Mouse (Mus musculus) forebrain, embryonic 12.5 days (tissue): ENCODE measurements at regions not wholly inside any gene's neighbourhood (a gene's known extent, or its start where the extent isn't known, plus 50 kb on each side); places are given as distances from the start of the nearest gene placed in this dataset.

Experiments used
- ATAC-seq: fragments of 200-750 bp; cut with Nextera tagmentation; 2 replicates; pipeline ENCODE4 v1.8.0; 2017; ENCODE audit warnings: moderate TSS enrichment; ENCODE audit not compliant: low FRiP score
- H3K27ac ChIP-seq: fragments of 300-500 bp; sonication (generic); 2 replicates; pipeline ENCODE4 v1.5.1; 2016; ENCODE audit warnings: mild to moderate bottlenecking
- H3K27me3 ChIP-seq: fragments of 300-500 bp; sonication (generic); 2 replicates; pipeline ENCODE4 v1.6.1; 2016; ENCODE audit warnings: mild to moderate bottlenecking
- H3K36me3 ChIP-seq: fragments of 300-500 bp; sonication (generic); replicated peaks from 2 replicates; pipeline ENCODE4 v1.6.1; 2016; ENCODE audit warnings: mild to moderate bottlenecking
- H3K4me1 ChIP-seq: fragments of 300-500 bp; sonication (generic); 2 replicates; pipeline ENCODE4 v1.6.1; 2016
- H3K4me2 ChIP-seq: fragments of 300-500 bp; sonication (generic); 2 replicates; pipeline ENCODE4 v1.6.1; 2016; ENCODE audit warnings: mild to moderate bottlenecking, moderate library complexity
- H3K4me3 ChIP-seq: fragments of 300-500 bp; sonication (generic); replicated peaks from 2 replicates; pipeline ENCODE4 v1.5.1; 2016; ENCODE audit warnings: mild to moderate bottlenecking
- H3K9ac ChIP-seq: fragments of 300-500 bp; sonication (generic); 2 replicates; pipeline ENCODE4 v1.6.1; 2016; ENCODE audit warnings: mild to moderate bottlenecking
- H3K9me3 ChIP-seq: fragments of 300-500 bp; sonication (generic); 2 replicates; pipeline ENCODE4 v1.6.1; 2016
- WGBS: fragments of 180-500 bp; shearing (Covaris S2); methylation state at CpG from one replicate; pipeline ENCODE4 v1.1.7; 2016; 5-methylcytosine and 5-hydroxymethylcytosine counted together

- 33% methylated on average over 2 of the region's 2 CpGs for WGBS
- peak; percentile 43; the same call in 1 of the 2 replicates for ATAC-seq
- H3K36me3 ChIP-seq: no peaks in the 10 kb centered on the region
- H3K9me3 ChIP-seq: no peaks in the 10 kb centered on the region
- H3K4me2 ChIP-seq: no peak overlapping the region
- peak overlapping the region; percentile 36; the same call in 1 of the 2 replicates for H3K27ac ChIP-seq
- H3K9ac ChIP-seq: no peak overlapping the region
- no peak overlapping the region for H3K4me3 ChIP-seq
- H3K4me1 ChIP-seq: peaks cover 27% of the 10 kb centered on the region
- peaks cover 31% of the 10 kb centered on the region for H3K27me3 ChIP-seq
These were observed 247.2 kb downstream of the Insig2 start for GRCm38 (mm10) chr1:121085101-121085727.

GRCm38 (mm10) chr1:121087124-121087887 lies 245.1 kb downstream of the Insig2 start:
- H3K4me3 ChIP-seq: no peak overlapping the region
- peak; percentile 62; the same call in 1 of the 2 replicates for ATAC-seq
- WGBS: 8% methylated on average over 7 of the region's 7 CpGs
- peaks cover 25% of the 10 kb centered on the region for H3K4me1 ChIP-seq
- H3K27me3 ChIP-seq: peaks cover 38% of the 10 kb centered on the region
- H3K9ac ChIP-seq: no peak overlapping the region
- no peak overlapping the region for H3K27ac ChIP-seq
- H3K9me3 ChIP-seq: no peaks in the 10 kb centered on the region
- H3K36me3 ChIP-seq: no peaks in the 10 kb centered on the region
- H3K4me2 ChIP-seq: 0 out of 2 replicates have a peak overlapping the region, but pooled peaks have one; percentile 0

GRCm38 (mm10) chr1:121090628-121091027 lies 241.8 kb downstream of the Insig2 start:
- WGBS: 87% methylated on average over 4 of the region's 4 CpGs
- ATAC-seq: no peak
- H3K27me3 ChIP-seq: peaks cover 49% of the 10 kb centered on the region

GRCm38 (mm10) chr1:121092870-121093269 lies 239.5 kb downstream of the Insig2 start:
- 73% methylated on average over 5 of the region's 5 CpGs for WGBS
- H3K4me3 ChIP-seq: no peak overlapping the region
- H3K27me3 ChIP-seq: peaks cover 71% of the 10 kb centered on the region
- no peak overlapping the region for H3K27ac ChIP-seq
- H3K4me1 ChIP-seq: peaks cover 17% of the 10 kb centered on the region
- H3K9me3 ChIP-seq: no peaks in the 10 kb centered on the region
- H3K4me2 ChIP-seq: no peak overlapping the region
- ATAC-seq: no peak
- H3K36me3 ChIP-seq: no peaks in the 10 kb centered on the region
- no peak overlapping the region for H3K9ac ChIP-seq

More at GRCm38 (mm10) chr1:121090628-121091027, 241.8 kb downstream of the Insig2 start:
- Histone ChIP-seq H3K9me3 (no peaks in the 10 kb centered on the region), H3K27ac (no peak overlapping the region), H3K4me3 (no peak overlapping the region), H3K9ac (no peak overlapping the region), H3K36me3 (no peaks in the 10 kb centered on the region), H3K4me2 (no peak overlapping the region), H3K4me1 (peaks cover 13% of the 10 kb centered on the region)

GRCm38 (mm10) chr1:121096551-121097550 lies 235.5 kb downstream of the Insig2 start:
- Histone ChIP-seq H3K4me3 (peak overlapping the region; percentile 24), H3K27me3 (peaks cover 86% of the 10 kb centered on the region), H3K9ac (no peak overlapping the region), H3K4me2 (peak overlapping the region; percentile 46), H3K36me3 (no peaks in the 10 kb centered on the region), H3K9me3 (no peaks in the 10 kb centered on the region), H3K4me1 (peaks cover 18% of the 10 kb centered on the region), H3K27ac (no peak overlapping the region)
- 2% methylated on average over 28 of the region's 28 CpGs for WGBS
- peak; percentile 70 for ATAC-seq

- 42% methylated on average over 4 of the region's 4 CpGs for WGBS
- Histone ChIP-seq H3K4me1 (peaks cover 6% of the 10 kb centered on the region), H3K4me3 (no peak overlapping the region), H3K27ac (no peak overlapping the region), H3K9ac (no peak overlapping the region), H3K27me3 (peaks cover 21% of the 10 kb centered on the region; the same call in 1 of the 2 replicates), H3K36me3 (no peaks in the 10 kb centered on the region), H3K9me3 (no peaks in the 10 kb centered on the region), H3K4me2 (no peak overlapping the region)
- no peak for ATAC-seq
These were observed 220.5 kb downstream of the Insig2 start for GRCm38 (mm10) chr1:121111776-121112344.

DNA sequence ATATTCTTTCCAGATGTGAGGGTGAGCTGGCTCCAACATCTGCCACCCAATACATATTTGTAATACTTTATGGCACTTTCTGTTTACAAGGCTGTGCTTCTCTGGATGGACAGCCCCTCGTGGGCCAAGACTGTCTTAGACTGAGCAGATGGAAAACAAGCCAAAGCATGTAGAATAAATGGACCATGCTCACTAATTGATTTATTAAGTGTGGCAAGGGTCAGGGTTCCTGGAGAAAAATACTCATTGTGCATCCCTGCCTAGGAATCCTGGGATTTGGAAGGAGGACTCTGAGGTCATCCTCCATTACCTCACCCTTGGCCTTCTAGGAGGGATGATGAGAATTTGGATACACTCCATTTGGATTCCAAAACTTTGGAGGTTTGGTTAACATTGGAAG lies 219.9 kb downstream of the Insig2 start:
- Histone ChIP-seq H3K4me3 (no peak overlapping the region), H3K4me2 (no peak overlapping the region), H3K27me3 (peaks cover 21% of the 10 kb centered on the region; the same call in 1 of the 2 replicates), H3K4me1 (peaks cover 6% of the 10 kb centered on the region), H3K9ac (no peak overlapping the region), H3K36me3 (no peaks in the 10 kb centered on the region), H3K27ac (no peak overlapping the region), H3K9me3 (no peaks in the 10 kb centered on the region)
- 65% methylated on average over 1 of the region's 1 CpGs for WGBS
- ATAC-seq: no peak

DNA sequence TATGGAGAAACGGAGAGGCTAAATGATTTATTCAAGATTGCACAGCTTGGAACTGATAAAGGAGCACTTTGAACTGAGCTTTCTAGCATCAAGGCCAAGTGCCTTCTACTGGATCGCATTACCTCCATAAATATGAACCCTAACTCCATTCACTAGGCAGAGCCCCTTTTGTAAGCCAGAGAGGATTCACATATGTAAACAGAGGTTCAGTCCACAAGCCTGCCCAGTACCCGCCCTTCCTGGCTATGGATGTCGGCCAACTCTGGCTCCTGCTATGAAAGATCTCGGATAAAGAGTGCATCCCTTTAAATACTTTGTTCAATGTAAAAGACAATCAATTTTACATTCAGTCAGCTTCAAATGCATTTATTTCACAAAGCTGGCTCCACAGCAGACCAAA lies 215.8 kb downstream of the Insig2 start:
- Histone ChIP-seq H3K4me1 (peaks cover 4% of the 10 kb centered on the region), H3K9me3 (no peaks in the 10 kb centered on the region), H3K4me3 (no peak overlapping the region), H3K27me3 (peaks cover 5% of the 10 kb centered on the region; the same call in 1 of the 2 replicates), H3K4me2 (no peak overlapping the region), H3K27ac (no peak overlapping the region), H3K36me3 (no peaks in the 10 kb centered on the region), H3K9ac (no peak overlapping the region)
- 74% methylated on average over 5 of the region's 5 CpGs for WGBS
- ATAC-seq: no peak

- Histone ChIP-seq H3K36me3 (no peaks in the 10 kb centered on the region), H3K27me3 (peaks cover 31% of the 10 kb centered on the region), H3K4me1 (peaks cover 5% of the 10 kb centered on the region; the same call in 1 of the 2 replicates), H3K4me3 (no peak overlapping the region), H3K27ac (no peak overlapping the region), H3K9ac (no peak overlapping the region), H3K9me3 (no peaks in the 10 kb centered on the region), H3K4me2 (no peak overlapping the region)
- ATAC-seq: no peak
These were observed 209.0 kb downstream of the Insig2 start for GRCm38 (mm10) chr1:121123436-121123835.

DNA sequence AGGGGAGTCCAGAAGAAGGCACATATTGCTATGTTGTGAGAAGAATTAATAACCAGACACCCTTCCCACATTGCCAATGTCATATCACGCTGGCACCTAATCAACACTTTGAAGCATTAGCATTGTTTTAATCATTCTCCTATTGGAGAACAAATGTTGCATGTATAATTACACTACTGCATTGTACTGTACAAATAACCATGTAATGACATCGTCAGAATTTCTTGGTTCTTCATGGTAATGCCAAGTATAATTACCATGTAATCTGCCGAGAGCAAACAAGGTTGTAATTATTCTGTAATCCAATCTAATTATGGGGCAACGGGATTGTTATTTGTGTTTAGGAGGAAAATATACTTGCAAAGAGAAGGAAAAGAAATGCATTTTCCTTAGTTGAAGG lies 196.1 kb downstream of the Insig2 start:
- Histone ChIP-seq H3K27ac (no peak overlapping the region), H3K9me3 (no peaks in the 10 kb centered on the region), H3K27me3 (peaks cover 13% of the 10 kb centered on the region), H3K36me3 (no peaks in the 10 kb centered on the region), H3K4me3 (no peak overlapping the region), H3K9ac (no peak overlapping the region), H3K4me2 (no peak overlapping the region), H3K4me1 (no peaks in the 10 kb centered on the region)
- ATAC-seq: no peak
- WGBS: 60% methylated on average over 4 of the region's 4 CpGs

DNA sequence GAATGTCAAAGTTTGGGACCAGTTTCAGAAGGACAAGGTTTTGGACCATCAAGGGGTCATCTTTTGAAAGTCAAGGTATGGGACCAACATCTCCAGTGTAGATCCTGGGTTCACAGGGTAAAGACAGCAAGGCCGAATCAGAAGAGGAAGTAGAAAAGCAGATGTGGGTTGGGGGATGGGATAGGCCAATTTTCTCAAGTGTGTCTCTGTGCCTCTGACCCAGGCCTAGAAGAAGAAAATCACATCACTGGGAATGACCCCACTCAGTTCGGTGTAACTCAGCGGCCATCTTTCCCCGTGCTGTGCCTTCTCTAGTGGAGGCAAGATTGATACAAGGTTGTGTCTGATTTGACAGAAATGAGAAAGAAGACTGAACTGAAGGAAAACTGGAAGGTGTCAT lies 195.5 kb downstream of the Insig2 start:
- Histone ChIP-seq H3K36me3 (no peaks in the 10 kb centered on the region), H3K4me2 (no peak overlapping the region), H3K27me3 (peaks cover 18% of the 10 kb centered on the region), H3K27ac (no peak overlapping the region), H3K9ac (no peak overlapping the region), H3K4me1 (no peaks in the 10 kb centered on the region), H3K9me3 (no peaks in the 10 kb centered on the region), H3K4me3 (no peak overlapping the region)
- no peak for ATAC-seq
- WGBS: 95% methylated on average over 4 of the region's 4 CpGs

DNA sequence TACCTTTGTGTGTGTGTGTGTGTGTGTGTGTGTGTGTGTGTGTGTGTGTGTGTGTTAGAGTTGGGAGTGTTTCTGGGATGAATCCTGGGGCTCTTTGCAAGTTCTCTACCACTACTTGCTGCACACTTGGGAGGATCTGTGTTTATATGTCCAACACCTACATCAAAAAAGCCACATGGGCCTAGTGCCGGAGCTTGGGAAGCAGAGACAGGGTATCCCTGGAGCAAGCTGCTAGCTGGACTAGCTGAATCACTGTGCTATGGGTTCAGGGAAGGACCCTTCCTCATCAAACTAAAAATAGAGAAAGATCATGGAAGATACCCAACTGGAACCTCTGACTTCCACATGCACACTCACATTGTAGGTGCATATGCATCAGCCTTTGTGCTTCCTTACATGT lies 187.4 kb downstream of the Insig2 start:
- no peak overlapping the region for H3K4me3 ChIP-seq
- no peak overlapping the region for H3K9ac ChIP-seq
- no peak overlapping the region for H3K27ac ChIP-seq
- H3K9me3 ChIP-seq: no peaks in the 10 kb centered on the region
- H3K36me3 ChIP-seq: no peaks in the 10 kb centered on the region
- WGBS: 88% methylated on average over 1 of the region's 1 CpGs
- peaks cover 65% of the 10 kb centered on the region for H3K27me3 ChIP-seq
- no peak overlapping the region for H3K4me2 ChIP-seq
- no peaks in the 10 kb centered on the region for H3K4me1 ChIP-seq
- ATAC-seq: no peak
